Mouse (Mus musculus) adrenal gland, adult 2 months (tissue): ENCODE data around the gene Atp5s. TPM values are rescaled to one million over a fixed set of nuclear protein-coding genes. Genes with fewer than 3 reads are reported as not detected.

Experiments
- DNase-seq: peaks from one replicate; pipeline ENCODE4 v3.0.0; 2021
- long read RNA-seq: library from polyadenylated mRNA; stranded (forward); transcript quantifications from one replicate; pipeline ENCODE4 v2.0.0, GENCODE M21; 2021
- polyA plus RNA-seq: library from polyadenylated mRNA; depleted of rRNA; stranded (reverse); fragments of >200 nt; gene quantifications from 2 replicates; pipeline ENCODE4 v1.2.3, GENCODE M21; 2012; rRNA removed
- total RNA-seq, 2 experiments: library from RNA; stranded (reverse); gene quantifications; 2 replicates each; pipeline ENCODE4 v1.2.3; 2021

The Atp5s gene
- total RNA-seq (10 to 100 TPM; 13.4 to 19.2 TPM), polyA plus RNA-seq (12.6 and 13.0 TPM in 2 replicates)
- long read RNA-seq, transcript Atp5s-201 (5 exons, 1,485 nt) = major isoform, 5 of 14 reads
- long read RNA-seq, partial matches to known transcripts = 6 of 14 reads
- long read RNA-seq, other reads (novel, unspliced or antisense) = 3 of 14 reads

DNA sequence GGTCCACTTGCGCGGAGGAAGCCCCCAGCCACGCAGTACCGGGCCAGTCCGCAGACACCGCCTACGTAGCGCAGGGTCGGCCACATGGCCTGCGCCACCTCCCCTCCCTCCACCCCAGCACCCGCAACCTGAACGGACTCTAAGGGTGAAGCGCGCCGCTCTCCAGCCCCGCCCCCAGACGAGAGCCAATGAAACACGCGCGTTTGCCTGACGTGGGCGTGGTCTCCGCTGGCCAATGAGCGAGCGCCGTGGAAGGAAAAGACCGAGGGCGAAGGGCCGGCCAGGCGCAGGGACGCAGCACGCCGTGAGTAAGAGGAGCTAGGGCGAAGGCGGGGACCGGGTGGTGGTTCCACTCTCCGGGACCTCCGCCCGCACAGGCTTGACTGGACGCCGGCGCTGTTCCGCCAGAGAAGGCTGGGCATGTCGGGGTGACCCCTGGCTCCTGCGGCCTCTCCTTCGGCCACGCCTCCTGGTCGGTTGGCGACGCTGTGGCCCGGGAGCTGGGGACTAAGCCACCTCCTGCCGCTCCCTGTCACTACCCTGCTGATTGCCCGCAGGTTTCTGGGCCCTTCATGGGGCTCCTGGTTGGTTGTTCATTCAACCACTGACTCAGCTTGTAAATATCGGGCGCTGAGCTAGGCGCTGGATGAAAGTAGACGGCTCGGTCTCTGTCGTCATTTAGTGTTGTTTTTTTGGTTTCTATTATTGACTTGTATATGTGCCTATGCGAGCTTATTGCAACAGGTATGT, at the start of gene Atp5s, which contains the start of gene L2hgdh:
Atp5s (plus strand) TSS at position 240 of the 750 bp plus-strand sequence.
L2hgdh (minus strand) TSS at position 163 of the 750 bp plus-strand sequence.
- peak; percentile 98 for DNase-seq

DNA sequence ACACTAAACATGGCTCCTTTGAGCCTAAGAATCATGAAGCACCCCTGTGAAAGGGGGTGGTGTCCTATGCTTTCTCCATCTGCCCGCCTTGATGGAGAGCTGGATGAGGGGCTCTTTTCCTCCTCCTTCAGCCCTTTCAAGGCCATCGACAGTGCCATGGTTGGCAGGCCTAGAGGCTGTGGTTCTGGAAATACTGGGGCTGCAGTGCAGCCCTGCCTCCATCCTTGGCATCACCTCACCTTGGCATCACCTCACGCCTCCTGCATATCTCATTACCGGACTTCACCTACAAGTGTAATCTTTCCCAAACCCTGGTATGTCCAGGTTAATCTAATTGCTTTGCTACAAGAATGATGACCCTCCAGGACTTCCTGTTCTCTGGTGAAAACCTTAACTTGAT, 48.6 kb upstream of the Atp5s start:
- no peak for DNase-seq

DNA sequence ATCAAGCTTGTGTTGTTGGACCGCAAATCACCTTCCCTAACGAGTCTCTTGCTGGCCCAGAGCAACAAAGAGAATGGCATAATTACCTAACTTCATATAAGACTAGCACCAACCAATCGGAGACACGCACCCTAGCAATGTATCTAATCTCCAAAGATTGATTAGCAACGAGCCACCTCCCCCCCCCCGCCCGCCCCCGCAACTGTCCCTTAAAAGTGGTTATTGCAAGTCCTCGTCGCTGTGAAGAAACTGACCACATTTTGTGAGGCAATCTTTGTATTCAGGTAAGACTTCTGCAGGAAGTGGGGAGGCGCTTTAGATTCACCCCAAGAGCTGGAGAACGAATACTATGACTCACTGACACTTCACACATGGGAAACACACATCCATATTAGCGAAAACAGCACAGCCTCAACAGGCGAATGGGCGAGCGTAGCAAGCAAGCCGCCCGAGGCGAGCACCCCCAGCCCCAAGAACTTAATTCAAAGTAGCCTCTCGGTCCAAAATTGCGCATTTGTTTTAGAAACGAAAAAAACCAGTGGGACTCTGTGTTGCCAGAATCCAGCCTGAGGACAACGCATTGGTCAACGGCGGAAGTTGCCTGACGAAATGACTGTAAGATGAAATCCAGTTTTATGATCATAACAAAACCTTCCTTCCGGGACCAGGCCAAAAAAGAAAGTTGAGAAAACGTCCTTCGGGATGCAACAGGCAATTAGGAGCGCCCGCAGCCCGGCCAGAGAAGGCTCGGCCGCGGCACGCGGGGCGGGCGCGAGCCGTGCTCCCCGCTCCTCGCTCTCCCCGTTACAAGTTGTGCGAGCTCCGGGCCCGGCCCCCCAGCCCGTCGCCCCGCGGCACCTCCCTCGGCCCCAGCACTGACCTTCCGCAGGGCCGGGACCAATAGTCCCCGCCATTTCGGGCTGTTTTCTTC, 43.9 kb upstream of the Atp5s start:
- DNase-seq = peak; percentile 78

DNA sequence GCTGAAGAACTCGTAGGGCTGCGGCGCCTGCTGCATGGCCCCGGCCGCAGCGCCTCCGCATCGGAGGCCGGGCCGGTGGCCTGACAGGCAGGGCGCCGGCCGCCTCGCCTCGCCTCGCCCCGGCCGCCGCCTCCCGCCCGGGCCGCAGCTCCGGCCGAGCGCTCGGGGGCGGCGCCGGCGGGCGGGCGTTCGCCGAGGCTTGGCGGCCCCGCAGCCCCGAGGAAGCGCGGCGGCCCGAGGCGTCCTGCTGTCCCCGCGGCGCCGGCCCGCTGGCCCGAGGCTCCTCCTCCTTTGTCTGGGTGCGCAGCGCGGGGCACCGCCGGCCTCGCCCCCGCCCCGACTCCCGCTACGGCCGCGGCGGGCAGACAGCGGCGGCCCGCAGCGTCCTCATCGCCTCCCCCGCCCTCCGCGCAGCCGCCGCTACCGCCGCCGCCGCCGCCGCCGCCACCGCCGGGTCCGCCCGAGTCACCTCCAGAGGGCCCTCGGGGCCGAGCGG, 43.1 kb upstream of the Atp5s start, which contains the start of gene Sos2:
Sos2 (minus strand) TSS at position 287 of the 496 bp plus-strand sequence.
- DNase-seq = peak; percentile 85

DNA sequence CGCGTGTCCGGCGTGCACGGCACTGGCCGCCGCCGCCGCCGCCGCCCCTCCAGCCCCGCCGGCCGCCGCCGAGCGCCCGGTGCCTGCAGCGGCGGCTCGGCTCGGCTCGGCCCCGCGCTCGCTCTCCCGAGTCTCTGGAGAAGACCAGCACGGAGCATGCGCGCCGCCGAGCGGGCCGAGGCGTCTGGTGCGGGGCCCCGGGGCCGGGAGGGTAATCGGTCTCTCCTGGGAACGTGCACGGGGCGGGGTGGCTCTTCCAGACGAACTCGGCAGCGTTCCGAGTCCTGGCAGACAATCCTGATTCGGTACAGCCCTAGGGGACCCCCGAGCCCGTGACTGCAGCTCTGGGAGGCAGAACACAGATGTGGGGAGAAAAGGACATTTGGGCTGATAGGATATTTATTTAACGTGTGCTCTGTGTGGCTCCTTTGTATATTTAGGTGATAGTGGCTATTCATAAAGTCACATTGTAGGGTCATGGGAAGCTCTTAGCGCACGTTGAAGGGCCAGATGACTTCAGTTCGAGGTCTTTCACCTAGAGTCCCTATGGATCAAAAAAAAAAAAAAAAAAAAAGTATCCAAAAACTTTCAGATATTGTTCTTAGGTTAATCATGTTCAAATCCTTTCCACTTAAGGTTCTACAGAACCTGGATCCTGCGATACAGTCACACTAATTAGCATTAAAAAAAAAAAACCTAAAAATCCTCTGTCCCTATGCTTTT, 42.5 kb upstream of the Atp5s start:
- DNase-seq = peak; percentile 92

- DNase-seq = no peak
Measured at GRCm38 (mm10) chr12:69682788-69683419, 41.8 kb upstream of the Atp5s start.

- peak; percentile 91 for DNase-seq
Measured at GRCm38 (mm10) chr12:69683537-69683936, 41.2 kb upstream of the Atp5s start.

DNA sequence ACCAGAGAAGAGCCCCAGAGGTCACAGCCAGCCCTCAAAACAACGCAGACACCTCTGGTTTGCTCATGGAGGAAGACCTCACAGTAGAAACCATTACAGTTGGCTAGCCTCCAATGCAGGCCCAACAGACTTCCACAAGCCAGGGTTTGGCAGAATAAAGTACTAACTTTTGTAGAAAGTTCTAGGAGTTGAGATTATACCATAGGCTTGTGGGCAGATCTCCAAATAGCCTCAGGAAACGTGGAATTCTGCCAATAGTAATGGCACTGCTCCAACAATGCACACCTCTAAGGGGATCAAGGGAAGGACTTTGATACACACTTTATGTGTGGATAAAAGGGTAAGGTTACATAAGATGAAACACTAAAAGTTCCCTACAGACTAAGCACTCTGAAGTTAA, 36.4 kb upstream of the Atp5s start:
- no peak for DNase-seq

DNA sequence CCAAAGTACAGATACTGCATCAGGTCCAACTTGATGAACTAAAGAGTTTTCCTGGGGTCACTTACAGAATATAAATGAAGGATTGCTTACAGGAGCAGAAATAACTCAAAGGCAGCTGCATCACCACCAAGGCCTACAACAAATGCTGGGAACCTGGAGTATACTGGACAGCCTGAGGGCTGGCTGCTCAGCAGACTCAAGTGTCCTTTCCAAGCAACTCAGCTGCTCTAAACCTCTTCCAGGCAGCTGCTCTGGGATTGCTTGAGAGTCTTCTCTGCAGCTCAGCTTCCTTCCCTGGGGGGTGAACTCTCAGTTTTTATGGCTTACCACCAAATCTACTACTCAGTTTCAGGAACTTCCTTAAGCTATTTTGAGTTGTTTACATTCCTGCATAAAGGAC, 35.7 kb upstream of the Atp5s start:
- no peak for DNase-seq

DNA sequence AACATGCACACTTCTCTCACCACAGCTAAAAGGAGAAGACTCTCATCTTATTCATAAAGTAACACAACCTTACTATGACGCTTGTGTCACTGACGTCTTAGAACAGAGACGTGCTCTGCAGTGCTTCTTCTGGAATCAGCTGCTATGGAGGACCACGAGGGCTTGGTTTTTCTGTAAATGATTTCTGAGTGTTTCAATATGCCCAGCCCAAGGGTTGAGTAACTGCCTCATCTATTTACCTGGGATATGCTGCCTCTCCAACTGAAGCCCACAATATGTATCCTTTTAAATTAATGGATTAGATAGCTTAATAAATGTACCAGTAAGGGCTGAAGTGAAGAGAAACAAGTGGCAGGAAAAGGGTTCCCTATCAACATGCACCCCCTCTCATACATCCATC, 34.0 kb upstream of the Atp5s start:
- DNase-seq = no peak

GRCm38 (mm10) chr12:69693471-69693870, 31.3 kb upstream of the Atp5s start:
- DNase-seq = no peak

DNA sequence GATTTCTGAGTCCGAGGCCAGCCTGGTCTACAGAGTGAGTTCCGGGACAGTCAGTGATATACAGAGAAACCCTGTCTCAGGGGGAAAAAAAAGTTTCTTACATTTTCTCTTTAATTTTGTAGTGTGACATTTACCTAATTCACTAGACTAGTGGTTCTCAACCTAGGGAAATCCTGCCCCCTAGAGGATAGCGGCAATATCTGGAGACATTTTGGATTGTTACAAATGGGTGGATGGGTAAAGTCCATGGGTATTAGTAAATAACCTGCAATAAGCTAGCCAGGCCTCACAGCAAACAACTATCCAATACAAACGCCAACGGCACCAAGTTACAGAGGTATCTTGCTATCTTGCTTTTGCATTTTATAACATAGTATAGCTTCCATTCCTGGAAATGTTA, 28.0 kb upstream of the Atp5s start:
- DNase-seq = peak; percentile 65

GRCm38 (mm10) chr12:69698352-69698751, 26.4 kb upstream of the Atp5s start:
- DNase-seq = no peak

GRCm38 (mm10) chr12:69704799-69705458, 19.8 kb upstream of the Atp5s start:
- peak; percentile 27 for DNase-seq

DNA sequence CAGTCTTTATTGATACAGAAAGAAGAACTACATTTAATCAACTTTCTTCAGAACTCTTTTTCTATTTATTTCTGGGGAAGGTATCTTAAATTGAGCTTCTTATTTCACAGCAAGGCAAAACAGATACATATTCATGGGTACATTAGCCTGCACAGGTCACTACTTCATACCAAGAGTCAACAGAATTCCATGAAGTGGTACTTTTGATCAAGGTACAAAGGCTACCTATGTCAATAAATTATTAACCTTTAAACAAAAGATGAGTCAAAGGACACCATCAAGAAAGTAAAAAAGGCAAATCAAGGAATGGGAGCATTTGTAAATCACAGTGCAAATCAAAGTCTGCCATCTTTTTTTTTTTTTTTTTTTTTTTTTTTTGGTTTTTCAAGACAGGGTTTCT, 11.1 kb upstream of the Atp5s start:
- no peak for DNase-seq

GRCm38 (mm10) chr12:69722857-69723256, 1.9 kb upstream of the Atp5s start:
- no peak for DNase-seq

DNA sequence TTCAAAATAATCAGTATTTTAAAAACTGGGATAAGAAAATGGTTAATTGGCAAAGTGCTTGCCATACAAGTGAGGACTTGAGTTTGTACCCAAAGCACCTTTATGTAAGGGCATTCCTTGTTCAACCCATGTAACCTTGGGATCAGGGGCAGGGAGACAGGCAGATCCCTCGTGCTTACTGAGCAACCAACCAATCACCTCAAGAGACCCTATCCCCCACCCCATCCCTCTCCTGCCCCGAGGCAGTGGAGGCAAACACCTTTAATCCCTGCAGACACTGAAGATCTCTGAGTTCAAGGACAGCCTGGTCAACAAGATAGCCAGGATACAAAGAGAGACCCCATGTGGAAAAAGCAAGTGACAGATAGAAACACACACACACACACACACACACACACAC, 1.4 kb upstream of the Atp5s start:
- DNase-seq = no peak

- peak; percentile 16 for DNase-seq
Measured at GRCm38 (mm10) chr12:69724018-69724710, 586 bp upstream of the Atp5s start.

GRCm38 (mm10) chr12:69729246-69729645, 4.5 kb downstream of the Atp5s start:
- no peak for DNase-seq

- DNase-seq = no peak
Measured at GRCm38 (mm10) chr12:69730306-69730705, 5.6 kb downstream of the Atp5s start.
